Mouse (Mus musculus): ENCODE results near the gene Atoh1. TPM values are rescaled to one million over a fixed set of nuclear protein-coding genes. Genes with fewer than 3 reads are reported as not detected.

The Atoh1 gene
- total RNA-seq (2017): not detected in 2 replicates

- ATAC-seq (ENCODE audit: extremely low read depth, insufficient number of reproducible peaks, low FRiP score, poor library complexity, severe bottlenecking): no peak
These were observed at the start of gene Atoh1 for GRCm38 (mm10) chr6:64728499-64729198. Gene Atoh1 (plus strand): TSS chr6:64729125.

- ATAC-seq (ENCODE audit: extremely low read depth, insufficient number of reproducible peaks, low FRiP score, poor library complexity, severe bottlenecking): no peak
These were observed 45.0 kb upstream of the Atoh1 start for GRCm38 (mm10) chr6:64683974-64684373.

- ATAC-seq (ENCODE audit: extremely low read depth, insufficient number of reproducible peaks, low FRiP score, poor library complexity, severe bottlenecking): no peak
These were observed 44.0 kb upstream of the Atoh1 start for GRCm38 (mm10) chr6:64684973-64685372.

GRCm38 (mm10) chr6:64688181-64688944 is 40.6 kb upstream of the Atoh1 start:
- ATAC-seq (ENCODE audit: extremely low read depth, insufficient number of reproducible peaks, low FRiP score, poor library complexity, severe bottlenecking): no peak

GRCm38 (mm10) chr6:64694688-64695087 is 34.2 kb upstream of the Atoh1 start:
- no peak for ATAC-seq (ENCODE audit: extremely low read depth, insufficient number of reproducible peaks, low FRiP score, poor library complexity, severe bottlenecking)

- no peak for ATAC-seq (ENCODE audit: extremely low read depth, insufficient number of reproducible peaks, low FRiP score, poor library complexity, severe bottlenecking)
These were observed 25.3 kb upstream of the Atoh1 start for GRCm38 (mm10) chr6:64703659-64704058.

GRCm38 (mm10) chr6:64727751-64728403 is 1.0 kb upstream of the Atoh1 start:
- ATAC-seq (ENCODE audit: extremely low read depth, insufficient number of reproducible peaks, low FRiP score, poor library complexity, severe bottlenecking): no peak

- no peak for ATAC-seq (ENCODE audit: extremely low read depth, insufficient number of reproducible peaks, low FRiP score, poor library complexity, severe bottlenecking)
These were observed 496 bp downstream of the Atoh1 start for GRCm38 (mm10) chr6:64729231-64730011.

GRCm38 (mm10) chr6:64730030-64730429 is 1.1 kb downstream of the Atoh1 start:
- ATAC-seq (ENCODE audit: extremely low read depth, insufficient number of reproducible peaks, low FRiP score, poor library complexity, severe bottlenecking): no peak

GRCm38 (mm10) chr6:64730506-64731020 is 1.6 kb downstream of the Atoh1 start:
- no peak for ATAC-seq (ENCODE audit: extremely low read depth, insufficient number of reproducible peaks, low FRiP score, poor library complexity, severe bottlenecking)

GRCm38 (mm10) chr6:64731126-64731525 is 2.2 kb downstream of the Atoh1 start:
- no peak for ATAC-seq (ENCODE audit: extremely low read depth, insufficient number of reproducible peaks, low FRiP score, poor library complexity, severe bottlenecking)

- ATAC-seq (ENCODE audit: extremely low read depth, insufficient number of reproducible peaks, low FRiP score, poor library complexity, severe bottlenecking): no peak
These were observed 2.8 kb downstream of the Atoh1 start for GRCm38 (mm10) chr6:64731621-64732320.

GRCm38 (mm10) chr6:64733311-64733710 is 4.4 kb downstream of the Atoh1 start:
- ATAC-seq (ENCODE audit: extremely low read depth, insufficient number of reproducible peaks, low FRiP score, poor library complexity, severe bottlenecking): no peak

- no peak for ATAC-seq (ENCODE audit: extremely low read depth, insufficient number of reproducible peaks, low FRiP score, poor library complexity, severe bottlenecking)
These were observed 5.8 kb downstream of the Atoh1 start for GRCm38 (mm10) chr6:64734441-64735320.

- ATAC-seq (ENCODE audit: extremely low read depth, insufficient number of reproducible peaks, low FRiP score, poor library complexity, severe bottlenecking): no peak
These were observed 7.4 kb downstream of the Atoh1 start for GRCm38 (mm10) chr6:64736317-64736716.

- ATAC-seq (ENCODE audit: extremely low read depth, insufficient number of reproducible peaks, low FRiP score, poor library complexity, severe bottlenecking): no peak
These were observed 14.1 kb downstream of the Atoh1 start for GRCm38 (mm10) chr6:64742915-64743489.

GRCm38 (mm10) chr6:64754515-64754914 is 25.6 kb downstream of the Atoh1 start:
- no peak for ATAC-seq (ENCODE audit: extremely low read depth, insufficient number of reproducible peaks, low FRiP score, poor library complexity, severe bottlenecking)
